ENCODE assay signal across 8 mouse cellular contexts in the genomic region with DNA sequence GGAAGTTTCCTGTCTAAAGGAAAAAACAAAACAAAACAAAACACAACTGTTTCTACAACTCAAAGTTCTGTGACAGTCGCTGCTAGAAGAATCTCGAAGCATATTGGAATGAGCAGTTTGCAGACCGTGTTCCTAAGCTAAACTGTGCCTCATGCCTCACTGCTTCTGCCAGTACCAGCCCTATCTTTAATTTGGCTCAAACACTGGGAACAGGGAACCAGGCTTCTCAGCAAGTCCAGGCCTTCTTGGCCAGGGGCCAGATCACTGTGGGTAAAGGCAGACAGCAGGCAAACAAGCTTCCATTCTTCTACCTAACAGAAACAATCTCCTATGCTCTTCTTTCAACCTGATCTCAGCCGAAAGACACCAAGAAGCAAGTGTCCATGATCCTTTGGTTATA. TPM values are rescaled to one million over a fixed set of nuclear protein-coding genes. Genes with fewer than 3 reads are reported as not detected.
DNase-seq lines count a peak whose midpoint lies in the region; TF ChIP-seq lines count a peak whose summit lies in the region.

No protein-coding gene starts in this region.

- no peaks in the 10 kb centered on the region for H3K27me3 ChIP-seq in thymus, adult 2 months (ENCODE audit: control insufficient read depth, insufficient read depth, low read length)

- intact Hi-C loops in gastrocnemius, postnatal 14 days (cut with DNase I; ENCODE audit: low total_unique reads): no loop called here

- peak; percentile 21 for DNase-seq in adrenal gland, adult 2 months
- no peak for DNase-seq in adrenal gland, postnatal 4 days (ENCODE audit: low spot score in 2 of 2)
- peak; percentile 53 for DNase-seq in ovary, adult 18-20 months (ENCODE audit: low spot score)
- DNase-seq in ovary, postnatal 10 days (ENCODE audit: low spot score): no peak
- DNase-seq in gastrocnemius, postnatal 14 days: peak; percentile 36
- peak; percentile 26 for DNase-seq in kidney, adult 9 months
- peak; percentile 8 to 25 for DNase-seq in right cerebral cortex, adult 2 months (ENCODE audit: low spot score in 2 of 2)
- DNase-seq in thymus, adult 2 months: no peak

- H3K27ac ChIP-seq in thymus, adult 2 months (ENCODE audit: control insufficient read depth, insufficient read depth, low read length): no peak overlapping the region

- TF ChIP-seq POLR2A in thymus, adult 2 months (IDR thresholded peaks at IDR 0.05; ENCODE audit: control insufficient read depth, extremely low read depth, insufficient read depth, low read length, poor library complexity): no peak

- H3K4me1 ChIP-seq in thymus, adult 2 months (replicated peaks; ENCODE audit: control insufficient read depth, insufficient read depth, low read length): peaks cover 8% of the 10 kb centered on the region

- TF ChIP-seq CTCF in thymus, adult 2 months (IDR thresholded peaks at IDR 0.05; ENCODE audit: borderline replicate concordance, control insufficient read depth, extremely low read depth, insufficient read depth, low read length, poor library complexity): no peak

- no peaks in the 10 kb centered on the region for H3K36me3 ChIP-seq in thymus, adult 2 months (ENCODE audit: control insufficient read depth, insufficient read depth, low read length)

- H3K4me3 ChIP-seq in thymus, adult 2 months (ENCODE audit: control insufficient read depth, insufficient read depth, low read length): no peak overlapping the region

- 92% methylated on average over 4 of the region's 4 CpGs for WGBS in thymus, adult 2 months

RNA-seq across cellular contexts. Expression of a gene that starts 56.5 kb away (rescaled TPM):
- 100 to 1,000 TPM; 255 to 487 TPM for total RNA-seq in adrenal gland, adult 2 months (2021)
- 6.5 and 6.8 TPM in 2 replicates for polyA plus RNA-seq in adrenal gland, adult 2 months (2012; rRNA removed)
- 100 to 1,000 TPM; 645 to 701 TPM for total RNA-seq in adrenal gland, postnatal 4 days (2021)
- 100 to 1,000 TPM; 342 to 412 TPM for total RNA-seq in gastrocnemius, postnatal 14 days (2021)
- polyA plus RNA-seq in thymus, adult 2 months (2012; rRNA removed): 442 and 583 TPM in 2 replicates

Comparison
In these comparisons a context has a peak if more than half of its experiments do, and no peak if none do; other contexts are left out.
1. DNase-seq: peak in adrenal gland, adult 2 months (single experiment), ovary, adult 18-20 months (single experiment), gastrocnemius, postnatal 14 days (single experiment), kidney, adult 9 months (single experiment) and right cerebral cortex, adult 2 months (2 of 2); none in adrenal gland, postnatal 4 days (0 of 2), ovary, postnatal 10 days (single experiment) and thymus, adult 2 months (single experiment).